Mouse (Mus musculus): Measurements from ENCODE around the gene Gmfg. TPM values are rescaled to one million over a fixed set of nuclear protein-coding genes. Genes with fewer than 3 reads are reported as not detected.

Gene Gmfg
- polyA plus RNA-seq, 1 experiment from 2014 or later: 30.5 TPM

- Histone ChIP-seq H3K4me2 (no peak overlapping the region), H3K27ac (ENCODE audit: low read depth) (no peak overlapping the region), H3K27me3 (ENCODE audit: insufficient read depth, low read length) (no peaks in the 10 kb centered on the region), H3K36me3 (ENCODE audit: insufficient read depth) (no peaks in the 10 kb centered on the region), H3K9ac (no peak overlapping the region), H3K4me1 (ENCODE audit: insufficient read depth) (no peaks in the 10 kb centered on the region), H3K4me3 (ENCODE audit: low read depth, low read length) (no peak overlapping the region), H3K9me3 (ENCODE audit: low read depth, low read length) (no peaks in the 10 kb centered on the region)
- WGBS: 18% methylated on average over 12 of the region's 12 CpGs
- TF ChIP-seq CTCF (IDR thresholded peaks at IDR 0.05; ENCODE audit: low read depth): no peak
- DNase-seq: no peak
- ATAC-seq (ENCODE audit: insufficient read depth): no peak
Observed at GRCm38 (mm10) chr7:28447101-28447830, 10.0 kb downstream of the Gmfg start.

- no peak for TF ChIP-seq CTCF (IDR thresholded peaks at IDR 0.05; ENCODE audit: low read depth)
- Histone ChIP-seq H3K27me3 (ENCODE audit: insufficient read depth, low read length) (no peaks in the 10 kb centered on the region), H3K9ac (no peak overlapping the region), H3K4me1 (ENCODE audit: insufficient read depth) (peaks cover 6% of the 10 kb centered on the region), H3K27ac (ENCODE audit: low read depth) (no peak overlapping the region), H3K4me3 (ENCODE audit: low read depth, low read length) (no peak overlapping the region), H3K4me2 (no peak overlapping the region), H3K9me3 (ENCODE audit: low read depth, low read length) (no peaks in the 10 kb centered on the region), H3K36me3 (ENCODE audit: insufficient read depth) (no peaks in the 10 kb centered on the region)
- 61% methylated on average over 13 of the region's 13 CpGs for WGBS
- ATAC-seq (ENCODE audit: insufficient read depth): no peak
- DNase-seq: no peak
Observed at GRCm38 (mm10) chr7:28447865-28448820, 10.9 kb downstream of the Gmfg start.

- under 1% methylated on average over 48 of the region's 97 CpGs for WGBS
- TF ChIP-seq CTCF (IDR thresholded peaks at IDR 0.05; ENCODE audit: low read depth): no peak
- H3K4me2 ChIP-seq: peak within 1 kb of the TSS; percentile 95
- H3K9me3 ChIP-seq (ENCODE audit: low read depth, low read length): no peaks in the 10 kb centered on the region
- no peaks in the 10 kb centered on the region for H3K27me3 ChIP-seq (ENCODE audit: insufficient read depth, low read length)
- peak; percentile 85 for ATAC-seq (ENCODE audit: insufficient read depth)
- peak; percentile 54 for DNase-seq
- H3K36me3 ChIP-seq (ENCODE audit: insufficient read depth): peaks cover 6% of the 10 kb centered on the region; the same call in 1 of the 2 replicates
- peak within 1 kb of the TSS; percentile 83 for H3K9ac ChIP-seq
- H3K4me1 ChIP-seq (ENCODE audit: insufficient read depth): peaks cover 7% of the 10 kb centered on the region
- peak within 1 kb of the TSS; percentile 80 for H3K4me3 ChIP-seq (ENCODE audit: low read depth, low read length)
- H3K27ac ChIP-seq (ENCODE audit: low read depth): peak within 1 kb of the TSS; percentile 76; the same call in 1 of the 2 replicates
Observed at GRCm38 (mm10) chr7:28451531-28452360, 14.5 kb downstream of the Gmfg start, which contains the start of gene Lrfn1. Gene Lrfn1, plus strand, starts transcription at chr7:28451980.

GRCm38 (mm10) chr7:28452361-28453005 lies 15.2 kb downstream of the Gmfg start:
- 2% methylated on average over 24 of the region's 24 CpGs for WGBS
- Histone ChIP-seq H3K27ac (ENCODE audit: low read depth) (0 out of 2 replicates have a peak overlapping the region, but pooled peaks have one; percentile 76), H3K27me3 (ENCODE audit: insufficient read depth, low read length) (no peaks in the 10 kb centered on the region)

GRCm38 (mm10) chr7:28460361-28460760 lies 23.1 kb downstream of the Gmfg start:
- DNase-seq: no peak
- no peak for TF ChIP-seq CTCF (IDR thresholded peaks at IDR 0.05; ENCODE audit: low read depth)
- H3K27ac ChIP-seq (ENCODE audit: low read depth): no peak overlapping the region

More at GRCm38 (mm10) chr7:28452361-28453005, 15.2 kb downstream of the Gmfg start:
- peaks cover 7% of the 10 kb centered on the region for H3K4me1 ChIP-seq (ENCODE audit: insufficient read depth)
- no peak for TF ChIP-seq CTCF (IDR thresholded peaks at IDR 0.05; ENCODE audit: low read depth)
- peak overlapping the region; percentile 83 for H3K9ac ChIP-seq
- peak overlapping the region; percentile 95 for H3K4me2 ChIP-seq
- peak overlapping the region; percentile 80 for H3K4me3 ChIP-seq (ENCODE audit: low read depth, low read length)
- DNase-seq (no peak), ATAC-seq (ENCODE audit: insufficient read depth) (no peak)
- peaks cover 6% of the 10 kb centered on the region; the same call in 1 of the 2 replicates for H3K36me3 ChIP-seq (ENCODE audit: insufficient read depth)
- H3K9me3 ChIP-seq (ENCODE audit: low read depth, low read length): no peaks in the 10 kb centered on the region

GRCm38 (mm10) chr7:28462769-28463168 lies 25.5 kb downstream of the Gmfg start:
- Histone ChIP-seq H3K4me1 (ENCODE audit: insufficient read depth) (no peaks in the 10 kb centered on the region), H3K27ac (ENCODE audit: low read depth) (no peak overlapping the region), H3K9ac (no peak overlapping the region), H3K4me3 (ENCODE audit: low read depth, low read length) (no peak overlapping the region), H3K4me2 (no peak overlapping the region), H3K27me3 (ENCODE audit: insufficient read depth, low read length) (peaks cover 7% of the 10 kb centered on the region; the same call in 1 of the 2 replicates), H3K36me3 (ENCODE audit: insufficient read depth) (peaks cover 54% of the 10 kb centered on the region), H3K9me3 (ENCODE audit: low read depth, low read length) (no peaks in the 10 kb centered on the region)
- DNase-seq (no peak), ATAC-seq (ENCODE audit: insufficient read depth) (no peak)
- no peak for TF ChIP-seq CTCF (IDR thresholded peaks at IDR 0.05; ENCODE audit: low read depth)
- WGBS: 94% methylated on average over 2 of the region's 2 CpGs

More at GRCm38 (mm10) chr7:28460361-28460760, 23.1 kb downstream of the Gmfg start:
- no peaks in the 10 kb centered on the region for H3K4me1 ChIP-seq (ENCODE audit: insufficient read depth)
- no peak overlapping the region for H3K9ac ChIP-seq
- peaks cover 58% of the 10 kb centered on the region for H3K36me3 ChIP-seq (ENCODE audit: insufficient read depth)
- no peak overlapping the region for H3K4me2 ChIP-seq
- no peaks in the 10 kb centered on the region for H3K27me3 ChIP-seq (ENCODE audit: insufficient read depth, low read length)
- no peak for ATAC-seq (ENCODE audit: insufficient read depth)
- WGBS: 90% methylated on average over 5 of the region's 5 CpGs
- H3K4me3 ChIP-seq (ENCODE audit: low read depth, low read length): no peak overlapping the region
- no peaks in the 10 kb centered on the region for H3K9me3 ChIP-seq (ENCODE audit: low read depth, low read length)

Data from lung, embryonic 14.5 days (tissue).